Mouse (Mus musculus) mouse embryonic stem cell (cell line): Measurements from ENCODE around the gene Card11.

Experiments
- in situ Hi-C, 2 experiments: fragments of 300-500 bp; cut with MboI; formaldehyde crosslinking; loops; 1 replicate in 1 of 2; 3 replicates in 1 of 2; pipeline ENCODE4 v1.14.3; 2019 to 2020; ENCODE audit warnings: low sequenced_read_pairs in 2 of 2, low pct_unique_long_range_greater_than_20kb in 1 of 2, mixed read lengths in 1 of 2; ENCODE audit not compliant: unreplicated experiment in 1 of 2

The Card11 gene

DNA sequence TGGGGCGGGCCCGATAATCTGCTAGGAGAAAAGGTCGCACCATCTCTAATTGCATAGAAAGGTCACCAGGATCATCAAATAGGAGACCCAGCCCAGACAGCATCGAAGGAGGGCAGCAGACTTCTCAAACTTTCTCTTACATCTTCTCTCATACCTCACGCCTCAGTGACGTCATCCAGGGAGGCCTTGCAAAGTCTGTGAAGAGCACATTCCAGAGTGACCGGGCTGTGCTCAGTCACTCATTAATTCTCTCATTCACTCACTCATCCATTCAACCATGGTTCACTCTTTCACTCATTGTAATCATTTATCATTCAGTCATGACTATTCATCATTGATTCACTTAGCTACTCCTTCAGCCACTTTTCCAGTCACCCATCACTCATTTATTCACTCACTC is 63.6 kb downstream of the Card11 start:
- in situ Hi-C loops, result no loop called here

DNA sequence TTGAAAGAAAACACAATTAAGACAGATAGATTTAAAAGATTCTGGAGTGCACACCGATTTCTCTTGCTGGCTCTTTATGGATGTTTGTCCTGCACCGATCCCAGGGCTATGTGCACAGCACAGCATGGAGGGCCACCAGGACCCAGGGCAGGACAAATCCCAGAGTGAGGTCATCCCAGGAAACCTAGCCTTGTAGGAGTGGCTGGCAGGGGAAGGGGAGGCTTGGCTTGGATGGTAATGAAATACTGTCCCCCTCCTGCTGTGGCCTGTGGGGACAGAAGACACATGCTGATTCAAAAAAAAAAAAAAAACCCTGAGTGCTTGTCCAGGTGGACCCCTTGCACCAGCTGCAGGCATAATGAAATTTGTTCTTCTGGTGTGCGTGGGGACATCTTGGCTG is 64.5 kb downstream of the Card11 start:
- in situ Hi-C loops, result no loop called here

DNA sequence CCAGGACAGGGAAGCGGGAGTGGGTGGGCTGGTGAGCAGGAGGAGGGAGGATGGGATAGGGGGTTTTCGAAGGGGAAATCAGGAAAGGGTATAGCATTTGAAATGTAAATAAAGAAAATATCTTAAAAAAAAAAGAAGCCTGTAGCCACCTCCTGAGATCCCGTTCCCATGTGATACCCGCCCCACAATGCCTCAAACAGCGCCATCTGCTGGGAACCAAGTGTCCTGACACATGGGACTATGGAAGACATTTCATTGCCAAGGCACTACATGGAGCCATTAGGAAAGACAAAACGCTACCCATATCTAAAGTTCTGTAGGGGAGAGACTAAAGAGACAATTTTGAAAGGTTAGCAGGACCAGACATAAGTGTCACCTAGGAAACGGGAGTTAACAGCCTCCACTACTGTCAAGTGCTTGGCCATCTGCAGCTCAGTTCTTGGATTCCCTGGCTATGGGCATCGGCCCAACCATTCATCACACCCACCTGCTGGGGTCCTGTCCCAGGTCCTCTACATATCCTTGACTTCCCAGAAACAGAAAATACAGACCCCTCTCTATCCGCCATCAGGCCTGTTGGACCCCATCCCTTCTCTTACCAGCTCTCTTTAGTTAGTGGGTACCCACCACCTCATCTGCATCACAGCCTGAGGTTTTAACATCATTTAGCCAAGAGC is 65.6 kb downstream of the Card11 start:
- in situ Hi-C loops, result no loop called here

DNA sequence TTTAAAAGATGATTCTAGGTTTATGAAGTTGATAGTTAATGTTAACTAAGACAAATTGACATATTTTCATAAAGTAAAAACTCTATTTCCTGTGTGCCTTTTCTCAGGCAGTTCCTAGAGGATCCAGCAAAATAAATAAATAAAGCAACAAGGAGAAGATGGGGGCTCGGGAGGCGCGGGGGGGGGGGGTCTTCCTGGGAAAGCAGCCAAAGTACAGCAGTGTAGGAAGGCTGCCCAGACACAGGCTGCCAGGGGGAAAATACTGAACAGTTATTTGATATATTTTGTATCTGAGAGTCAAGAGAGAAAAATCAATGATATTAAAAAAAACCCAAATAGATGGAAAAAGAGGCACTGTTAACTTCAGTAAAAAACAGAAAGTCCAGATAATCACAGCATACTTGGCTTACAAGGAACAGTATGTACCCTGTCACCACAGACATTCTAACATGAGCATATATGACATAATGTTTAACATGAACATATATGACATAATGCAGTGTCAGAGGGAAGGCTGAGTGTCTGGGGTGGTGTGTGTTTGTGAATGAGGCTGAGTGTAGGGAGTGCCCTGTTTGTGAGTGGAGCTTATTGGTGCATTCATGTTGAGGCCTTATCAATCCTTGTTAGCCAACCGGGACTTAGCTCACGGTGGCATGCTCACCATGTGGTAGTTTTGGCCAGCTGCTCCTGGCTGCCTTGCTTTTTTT is 68.7 kb downstream of the Card11 start:
- in situ Hi-C loops, result no loop called here

DNA sequence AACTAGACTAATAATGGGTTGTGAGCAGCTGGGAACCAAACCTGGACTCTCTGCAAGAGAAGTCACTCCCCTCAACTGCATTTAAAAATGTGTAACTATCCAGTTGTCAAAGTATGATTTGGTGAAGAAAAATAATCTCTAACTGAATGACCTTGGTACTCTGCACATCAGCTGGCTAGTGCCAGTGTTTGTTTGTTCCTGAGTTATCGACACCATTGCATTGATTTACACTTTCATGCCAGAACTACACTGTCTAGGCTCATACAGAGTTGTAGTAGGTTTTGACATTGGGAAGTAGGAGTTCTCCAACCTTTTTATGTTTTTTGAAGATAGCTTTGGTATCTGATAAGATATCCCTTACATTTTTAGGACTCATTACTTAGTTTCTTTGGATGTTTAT is 81.9 kb downstream of the Card11 start:
- in situ Hi-C loops, result no loop called here

DNA sequence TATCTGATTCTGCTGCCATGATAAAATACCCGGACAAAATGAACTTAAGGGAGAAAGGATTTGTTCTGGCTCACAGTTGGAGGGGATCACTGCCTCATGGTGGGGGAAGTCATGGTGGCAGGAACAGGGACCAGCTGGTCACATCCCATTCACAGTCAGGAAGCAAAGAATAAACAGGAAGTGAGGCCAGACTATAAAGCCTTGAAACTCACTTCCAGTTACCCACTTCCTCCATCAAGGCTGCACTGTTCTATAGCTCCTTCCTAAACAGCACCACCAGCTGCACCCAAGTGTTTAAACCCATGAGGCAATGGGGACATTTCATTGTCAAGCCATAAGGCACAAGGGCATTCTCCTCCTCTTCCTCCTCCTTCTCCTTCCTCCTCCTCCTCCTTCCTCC is 82.6 kb downstream of the Card11 start:
- in situ Hi-C loops, result no loop called here

DNA sequence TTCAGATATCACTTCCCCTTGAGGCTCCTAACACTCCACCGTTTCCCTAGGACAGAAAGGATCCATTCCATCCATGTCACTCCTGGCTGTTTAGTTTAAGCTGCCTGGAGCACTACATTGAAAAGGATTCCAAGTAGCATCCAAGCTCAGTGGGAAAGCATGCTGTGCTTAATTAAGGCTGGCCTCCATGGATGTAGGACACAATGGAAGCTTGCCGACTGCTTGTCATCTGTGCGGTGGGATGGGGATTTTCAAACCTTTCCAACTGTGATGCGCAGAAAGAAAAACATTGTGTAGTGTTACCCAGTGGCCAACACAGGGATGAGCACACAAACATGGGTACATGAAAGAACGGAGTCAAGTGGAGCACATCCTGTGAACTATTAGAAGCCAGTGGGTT is 89.5 kb downstream of the Card11 start:
- in situ Hi-C loops, result no loop called here

DNA sequence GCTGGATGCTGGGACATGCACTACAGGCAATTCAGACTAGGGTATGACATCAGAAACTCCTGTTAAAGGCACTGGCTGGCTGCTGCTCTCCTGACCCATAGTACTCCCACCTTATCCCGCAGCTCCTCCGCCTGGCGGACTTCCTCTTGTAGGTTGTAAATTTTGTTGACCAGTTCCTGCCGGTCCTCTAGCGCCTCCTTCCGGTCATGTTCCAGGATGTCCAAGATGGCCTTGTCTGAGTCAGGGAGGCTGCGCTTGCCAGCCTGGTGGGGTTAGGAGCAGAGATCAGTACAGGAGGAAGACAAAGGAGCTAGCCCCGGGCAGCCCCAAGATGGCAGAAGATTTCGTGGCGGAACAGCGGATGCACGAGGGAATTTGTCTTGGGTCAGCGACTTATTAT is 99.5 kb downstream of the Card11 start:
- in situ Hi-C loops, result no loop called here

DNA sequence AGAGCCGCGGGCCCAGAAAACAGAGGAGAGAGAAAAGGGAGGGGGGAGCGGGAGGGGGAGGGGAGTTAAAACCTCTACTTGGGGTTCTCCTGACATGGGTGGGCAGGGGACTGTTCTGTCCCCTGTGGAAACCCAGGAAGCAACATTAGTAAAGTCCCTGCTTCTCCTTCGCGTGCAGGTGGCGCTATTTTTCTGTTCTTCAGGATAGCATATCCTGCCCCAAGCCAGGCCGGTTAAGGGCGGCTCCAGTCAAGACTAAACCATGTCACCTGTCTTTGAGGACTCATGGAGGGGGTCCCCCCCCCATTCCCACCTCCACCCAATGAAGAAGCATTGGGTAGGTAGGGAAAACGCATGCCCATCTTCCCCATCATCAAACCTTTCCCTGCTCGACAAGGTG is 109.3 kb downstream of the Card11 start:
- in situ Hi-C loops, result no loop called here

DNA sequence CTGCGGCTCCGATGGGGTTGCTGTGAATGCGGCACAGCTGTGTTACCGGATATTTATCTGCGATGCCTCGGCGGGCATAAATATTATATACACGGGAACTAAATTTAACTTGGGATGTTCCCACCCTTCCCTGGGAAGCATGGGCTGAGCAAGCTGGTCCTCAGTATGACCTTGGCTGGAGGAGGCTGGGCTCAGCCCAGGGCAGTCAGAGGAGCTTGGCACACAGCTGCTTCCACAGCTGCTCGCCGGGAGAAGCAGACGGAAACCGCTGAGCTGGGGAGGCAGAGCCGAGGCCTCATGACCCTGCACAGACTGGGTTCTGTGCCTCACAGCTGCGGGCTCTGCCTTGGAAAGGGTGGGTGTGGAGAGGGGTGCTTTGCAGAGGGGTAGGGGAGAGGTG is 110.3 kb downstream of the Card11 start:
- in situ Hi-C loops, result no loop called here

DNA sequence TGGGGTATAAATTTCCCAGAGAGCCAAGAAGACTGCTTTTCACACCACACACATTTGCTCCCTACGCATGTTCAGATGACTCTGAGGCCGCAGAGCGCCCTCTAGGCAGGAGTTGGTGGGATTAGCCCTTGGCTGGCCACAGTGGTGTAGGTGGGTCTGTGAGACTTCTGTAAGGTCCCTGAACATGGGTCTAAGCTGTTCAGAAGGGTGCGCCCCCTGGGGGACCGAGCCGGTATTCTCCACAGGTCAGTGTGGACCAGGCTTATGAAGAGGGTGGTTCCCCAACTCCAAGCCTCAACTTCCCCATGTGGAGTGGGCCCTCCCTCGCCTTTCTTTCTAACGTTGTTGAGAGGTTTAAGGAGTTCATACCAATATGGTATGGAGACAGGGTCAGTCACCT is 110.8 kb downstream of the Card11 start:
- in situ Hi-C loops, result no loop called here

DNA sequence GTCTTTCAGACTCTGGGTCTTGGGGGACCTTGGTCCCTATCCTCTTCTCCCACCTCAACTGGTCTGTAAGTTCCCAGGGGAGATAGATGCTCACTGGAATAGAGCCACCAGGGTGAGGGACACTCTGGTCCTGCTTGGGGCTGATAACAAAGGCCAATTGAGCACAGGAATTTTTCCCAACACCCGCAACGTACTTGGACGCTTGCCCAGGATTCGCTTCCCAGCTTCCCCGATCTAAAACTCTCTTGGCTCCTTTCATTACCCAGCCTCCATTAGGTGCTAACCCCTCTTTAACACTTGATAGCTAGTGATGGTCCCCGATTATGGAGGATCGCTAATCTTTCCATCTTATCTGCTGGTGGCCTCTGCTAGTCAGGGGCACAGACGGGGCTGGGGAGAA is 112.5 kb downstream of the Card11 start:
- in situ Hi-C loops, result no loop called here

DNA sequence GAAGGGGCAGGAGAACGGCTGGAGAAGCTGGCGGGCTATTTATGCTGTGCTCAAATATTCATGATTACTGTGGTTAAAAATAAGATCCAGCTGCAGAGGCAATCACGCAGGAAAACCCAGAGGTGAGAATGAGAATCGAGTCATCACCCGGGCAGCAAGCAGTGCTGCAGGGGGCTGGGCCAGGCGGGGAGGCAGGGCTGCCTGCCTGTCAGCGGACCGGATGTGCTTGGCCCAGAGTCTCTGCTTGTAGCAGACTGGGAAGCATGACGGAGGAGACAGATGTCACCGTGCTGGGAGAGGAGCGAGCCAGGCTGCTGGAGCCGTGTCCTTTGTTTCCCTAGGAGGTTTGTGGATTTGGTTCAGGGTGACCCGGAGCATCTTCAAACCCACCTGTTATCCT is 115.4 kb downstream of the Card11 start:
- in situ Hi-C loops, result no loop called here

DNA sequence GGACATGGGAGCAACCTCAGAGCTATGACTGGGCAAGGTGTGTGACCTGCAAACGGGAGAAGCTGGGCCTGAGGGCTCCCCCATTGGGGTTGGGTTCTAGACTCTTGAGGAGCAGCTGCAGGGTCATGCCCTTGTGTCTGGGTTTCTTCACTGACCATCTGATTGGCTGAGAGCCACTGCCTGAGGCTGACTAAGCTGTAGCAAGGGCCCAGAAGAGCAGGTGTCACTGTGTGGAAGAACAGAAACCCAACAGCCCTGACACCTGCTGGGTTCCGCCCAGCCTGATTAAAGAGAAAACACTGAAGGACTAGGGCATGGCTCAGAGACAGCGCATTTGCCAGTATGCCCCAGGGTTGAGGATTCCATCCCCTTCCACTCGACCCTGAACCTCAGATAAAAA is 118.0 kb downstream of the Card11 start:
- in situ Hi-C loops, result no loop called here

DNA sequence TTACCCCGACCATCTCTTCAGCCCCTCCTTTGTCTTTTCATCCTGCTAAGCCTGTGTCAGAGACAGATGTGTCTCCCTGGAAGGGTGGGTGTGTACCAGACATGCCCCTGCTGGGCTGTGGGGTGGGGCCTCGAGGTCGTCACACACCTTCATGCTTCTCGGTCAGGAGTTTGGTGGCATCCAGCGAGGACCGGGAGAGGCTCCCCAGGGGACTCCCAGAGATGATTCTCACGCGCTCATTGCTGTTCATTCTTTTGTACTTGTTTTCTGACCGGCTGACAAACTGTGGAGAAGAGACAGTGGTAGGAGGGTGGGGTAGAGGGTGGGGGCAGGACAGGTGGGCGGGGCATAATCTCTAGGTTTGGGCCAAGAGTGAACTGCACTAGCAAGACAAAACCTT is 120.2 kb downstream of the Card11 start:
- in situ Hi-C loops, result no loop called here

DNA sequence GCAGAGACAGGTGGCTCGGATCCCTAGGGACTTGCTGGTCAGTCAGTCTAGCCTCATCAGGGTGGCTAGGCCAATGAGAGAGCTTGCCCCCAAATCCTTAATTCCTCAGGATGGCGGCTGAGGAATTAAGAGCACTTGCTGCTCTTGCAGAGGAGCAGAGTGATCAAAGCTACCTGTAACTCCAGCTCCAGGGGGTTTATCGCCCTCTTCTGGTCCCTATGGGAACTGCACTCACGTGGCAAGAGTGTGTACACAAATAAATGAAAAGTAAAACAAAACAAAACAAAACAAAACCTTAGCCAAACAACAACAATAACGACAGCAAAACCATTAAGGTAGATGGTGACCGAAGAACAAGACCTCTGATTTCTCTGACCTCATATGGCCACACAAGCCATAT is 121.7 kb downstream of the Card11 start:
- in situ Hi-C loops, result no loop called here

DNA sequence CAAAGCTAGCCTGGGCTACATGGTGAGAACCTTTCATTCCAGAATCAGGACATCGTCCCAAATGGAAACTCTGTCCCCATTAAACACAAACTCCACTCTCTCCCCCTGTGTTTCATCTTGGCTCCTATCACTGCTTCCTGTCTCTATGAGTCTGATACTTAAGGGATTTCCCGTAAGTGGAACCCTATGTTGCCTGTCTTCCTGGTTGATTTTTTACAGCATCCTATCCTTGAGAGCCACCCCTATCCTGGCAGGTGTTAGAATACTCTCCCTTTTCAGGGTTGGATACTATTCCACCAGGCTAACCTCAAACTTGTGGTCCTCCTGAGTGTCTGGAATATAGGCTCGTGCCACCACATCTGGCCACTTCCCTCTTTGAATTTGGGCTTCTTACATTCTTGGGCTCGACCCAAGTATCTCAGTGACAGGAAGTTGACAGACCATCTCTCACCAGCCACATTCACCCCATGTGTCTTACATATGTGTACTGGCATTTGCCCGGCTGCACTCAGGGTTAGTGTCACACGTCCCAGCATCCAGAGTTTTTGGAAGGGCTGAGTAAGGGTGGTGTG is 126.6 kb downstream of the Card11 start:
- in situ Hi-C loops, result no loop called here

DNA sequence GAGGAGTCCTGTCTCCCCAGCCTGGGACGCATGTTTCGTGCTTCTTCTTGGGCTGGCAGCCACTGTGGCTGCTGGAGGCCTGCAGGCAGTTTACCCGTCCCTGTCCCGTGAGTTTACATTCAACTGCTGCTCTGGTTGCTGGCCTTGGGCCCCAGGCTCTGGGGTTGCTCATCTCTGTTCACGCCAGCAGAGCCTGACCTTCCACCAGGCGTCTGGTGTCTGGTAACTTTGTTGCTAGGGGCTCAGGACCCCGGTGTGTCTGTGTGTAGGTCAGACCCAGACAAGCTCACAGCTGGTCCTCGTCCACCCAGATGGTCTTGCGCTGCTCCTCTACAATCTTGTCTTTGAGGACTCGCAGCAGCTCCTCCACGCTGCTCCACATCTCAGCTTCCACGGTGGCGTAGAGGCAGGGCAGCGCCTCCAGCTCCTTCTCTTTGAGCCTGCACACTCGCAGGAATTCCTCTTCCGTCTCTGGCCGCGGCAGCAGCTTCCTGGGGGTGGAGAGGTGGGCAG is 127.3 kb downstream of the Card11 start:
- in situ Hi-C loops, result no loop called here

DNA sequence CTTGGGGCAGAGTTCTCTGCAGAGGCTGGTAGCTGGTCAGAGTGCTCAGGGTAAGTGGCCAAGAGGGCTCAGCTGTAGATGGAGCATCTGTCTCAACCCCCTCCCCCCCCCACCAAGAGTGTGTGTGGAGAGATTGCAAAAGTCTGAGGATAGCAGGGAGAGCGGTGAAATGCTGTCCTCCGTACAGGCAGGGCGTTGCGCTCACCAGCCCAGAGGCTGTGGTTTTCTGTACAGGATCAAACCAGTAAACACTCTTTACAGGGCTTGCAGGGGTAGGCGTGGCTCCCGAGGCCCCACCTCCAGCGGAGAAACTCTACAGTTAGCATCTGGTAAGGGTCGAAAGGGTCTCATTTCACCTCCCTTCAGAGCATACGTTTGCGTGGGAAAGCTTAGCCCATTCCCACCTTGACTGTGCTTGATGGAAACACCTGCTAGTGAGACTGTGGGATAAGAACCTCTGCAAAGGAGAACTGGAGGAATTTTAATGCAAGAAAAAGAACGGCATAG is 127.8 kb downstream of the Card11 start:
- in situ Hi-C loops, result no loop called here

DNA sequence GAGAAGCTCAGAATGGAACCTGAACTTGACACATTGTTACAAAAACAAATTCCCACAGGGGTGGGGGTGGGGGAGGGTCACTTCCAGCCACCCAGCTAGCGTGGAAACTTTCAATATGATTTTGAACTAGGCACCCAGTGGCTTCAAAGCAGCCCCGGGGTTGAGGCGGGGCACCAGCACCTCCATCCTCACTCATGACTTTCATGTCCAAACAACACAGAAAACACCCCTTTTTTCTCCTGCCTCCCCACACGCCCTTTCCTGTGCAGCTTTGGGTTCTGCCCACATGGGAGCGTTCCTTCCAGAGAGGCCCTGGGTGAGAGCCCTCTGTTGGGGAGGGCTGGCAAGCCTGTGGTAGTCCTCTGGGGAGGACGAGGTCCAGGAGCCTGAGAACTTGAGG is 129.1 kb downstream of the Card11 start:
- in situ Hi-C loops, result no loop called here
